Mouse (Mus musculus) forebrain, embryonic 13.5 days (tissue): Measurements from ENCODE around the gene Pole4. TPM values are rescaled to one million over a fixed set of nuclear protein-coding genes. Genes with fewer than 3 reads are reported as not detected.
A peak's percentile ranks its signal among the peaks of the same experiment; 100 is the strongest.
"Not testable (repeated sequence)": the region's sequence is repeated elsewhere in the genome, so short reads cannot be mapped to it uniquely, and the experiment has no call there.

ENCODE experiments used
- ATAC-seq: fragments of 200-750 bp; cut with Nextera tagmentation; 2 replicates; pipeline ENCODE4 v1.8.0; 2017
- H3K27ac ChIP-seq: fragments of 300-500 bp; sonication (generic); 2 replicates; pipeline ENCODE4 v1.5.1; 2015; ENCODE audit warnings: inconsistent platforms, mild to moderate bottlenecking, moderate library complexity
- H3K27me3 ChIP-seq: fragments of 300-500 bp; sonication (generic); 2 replicates; pipeline ENCODE4 v1.6.1; 2015; ENCODE audit warnings: mild to moderate bottlenecking, inconsistent platforms
- H3K36me3 ChIP-seq: fragments of 300-500 bp; sonication (generic); 2 replicates; pipeline ENCODE4 v1.6.1; 2015; ENCODE audit warnings: mild to moderate bottlenecking, inconsistent platforms; ENCODE audit not compliant: poor library complexity, severe bottlenecking
- H3K4me1 ChIP-seq: fragments of 300-500 bp; sonication (generic); 2 replicates; pipeline ENCODE4 v1.6.1; 2015; ENCODE audit warnings: inconsistent platforms
- H3K4me2 ChIP-seq: fragments of 300-500 bp; sonication (generic); 2 replicates; pipeline ENCODE4 v1.6.1; 2015; ENCODE audit warnings: inconsistent platforms, mild to moderate bottlenecking, moderate library complexity
- H3K4me3 ChIP-seq: fragments of 300-500 bp; sonication (generic); 2 replicates; pipeline ENCODE4 v1.5.1; 2015; ENCODE audit warnings: mild to moderate bottlenecking, inconsistent platforms
- H3K9ac ChIP-seq: fragments of 300-500 bp; sonication (generic); 2 replicates; pipeline ENCODE4 v1.6.1; 2015; ENCODE audit warnings: mild to moderate bottlenecking, inconsistent platforms
- H3K9me3 ChIP-seq: fragments of 300-500 bp; sonication (generic); replicated peaks from 2 replicates; pipeline ENCODE4 v1.6.1; 2016; ENCODE audit warnings: inconsistent platforms
- WGBS: fragments of 180-500 bp; shearing (Covaris S2); methylation state at CpG from one replicate; pipeline ENCODE4 v1.1.7; 2015; 5-methylcytosine and 5-hydroxymethylcytosine counted together
- polyA plus RNA-seq: library from polyadenylated mRNA; unstranded; fragments of >200 nt; fragmentation: Nextera tagmentation; extraction: Ambion mirVana; gene quantifications from 2 replicates; pipeline ENCODE4 v1.2.1, GENCODE M21; 2015

Gene Pole4
- polyA plus RNA-seq, 1 experiment from 2014 or later = 95.0 TPM

DNA sequence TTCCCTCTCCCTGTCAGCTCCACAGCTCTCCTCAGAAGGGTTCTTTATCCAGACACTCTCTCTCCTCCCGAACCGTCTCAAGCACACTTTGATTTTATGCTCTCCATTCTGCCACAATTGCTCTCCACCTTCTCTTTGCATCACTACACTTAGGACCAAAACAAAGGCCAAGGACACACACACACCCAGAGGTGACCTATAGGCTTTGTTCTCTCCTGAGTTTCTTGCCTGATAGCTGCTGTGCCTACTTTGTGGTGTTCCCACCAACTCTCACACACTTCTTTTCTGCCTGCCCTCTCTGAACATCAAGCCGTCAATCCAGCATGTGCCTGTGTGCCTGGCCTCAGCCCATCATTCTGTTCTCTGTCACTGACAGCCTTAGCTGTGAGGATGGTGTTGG is 2.6 kb upstream of the Pole4 start:
- Histone ChIP-seq H3K36me3 (no peaks in the 10 kb centered on the region), H3K27ac (no peak overlapping the region), H3K4me2 (no peak overlapping the region), H3K4me3 (no peak overlapping the region), H3K4me1 (no peaks in the 10 kb centered on the region), H3K9ac (no peak overlapping the region), H3K9me3 (no peaks in the 10 kb centered on the region), H3K27me3 (no peaks in the 10 kb centered on the region)
- ATAC-seq = no peak
- WGBS = 78% methylated on average over 3 of the region's 3 CpGs

GRCm38 (mm10) chr6:82707241-82707640 is 2.1 kb upstream of the Pole4 start:
- WGBS = 86% methylated on average over 10 of the region's 10 CpGs
- H3K4me2 ChIP-seq = no peak overlapping the region
- H3K4me3 ChIP-seq = no peak overlapping the region
- H3K36me3 ChIP-seq = no peaks in the 10 kb centered on the region
- H3K27ac ChIP-seq = no peak overlapping the region
- H3K4me1 ChIP-seq = no peaks in the 10 kb centered on the region
- ATAC-seq = no peak
- no peak overlapping the region for H3K9ac ChIP-seq
- no peaks in the 10 kb centered on the region for H3K9me3 ChIP-seq
- no peaks in the 10 kb centered on the region for H3K27me3 ChIP-seq

- H3K27me3 ChIP-seq = no peaks in the 10 kb centered on the region
- H3K27ac ChIP-seq = no peak overlapping the region
- H3K9me3 ChIP-seq = no peaks in the 10 kb centered on the region
- 0 out of 2 replicates have a peak, but pooled peaks cover 8% of the 10 kb centered on the region for H3K4me1 ChIP-seq
- H3K4me3 ChIP-seq = no peak overlapping the region
- H3K36me3 ChIP-seq = no peaks in the 10 kb centered on the region
- WGBS = 86% methylated on average over 3 of the region's 3 CpGs
- no peak for ATAC-seq
- no peak overlapping the region for H3K9ac ChIP-seq
- H3K4me2 ChIP-seq = no peak overlapping the region
Observed at GRCm38 (mm10) chr6:82703710-82704109, 1.5 kb downstream of the Pole4 start.

GRCm38 (mm10) chr6:82702593-82703017 is 2.6 kb downstream of the Pole4 start:
- Histone ChIP-seq H3K4me2 (no peak overlapping the region), H3K36me3 (no peaks in the 10 kb centered on the region), H3K9ac (no peak overlapping the region), H3K4me3 (no peak overlapping the region), H3K9me3 (no peaks in the 10 kb centered on the region), H3K27ac (no peak overlapping the region), H3K27me3 (no peaks in the 10 kb centered on the region), H3K4me1 (0 out of 2 replicates have a peak, but pooled peaks cover 8% of the 10 kb centered on the region)
- WGBS = 31% methylated on average over 16 of the region's 16 CpGs
- ATAC-seq = peak; percentile 97

GRCm38 (mm10) chr6:82701296-82701695 is 3.9 kb downstream of the Pole4 start:
- H3K27me3 ChIP-seq = no peaks in the 10 kb centered on the region
- H3K9ac ChIP-seq = no peak overlapping the region
- 0 out of 2 replicates have a peak, but pooled peaks cover 8% of the 10 kb centered on the region for H3K4me1 ChIP-seq
- no peaks in the 10 kb centered on the region for H3K36me3 ChIP-seq
- no peaks in the 10 kb centered on the region for H3K9me3 ChIP-seq
- no peak overlapping the region for H3K27ac ChIP-seq
- ATAC-seq = no peak
- 77% methylated on average over 6 of the region's 6 CpGs for WGBS
- H3K4me3 ChIP-seq = no peak overlapping the region
- H3K4me2 ChIP-seq = no peak overlapping the region

- ATAC-seq = no peak
- H3K27ac ChIP-seq = no peak overlapping the region
- no peaks in the 10 kb centered on the region for H3K27me3 ChIP-seq
- 0 out of 2 replicates have a peak, but pooled peaks cover 8% of the 10 kb centered on the region for H3K4me1 ChIP-seq
- H3K4me3 ChIP-seq = no peak overlapping the region
- no peaks in the 10 kb centered on the region for H3K9me3 ChIP-seq
- no peaks in the 10 kb centered on the region for H3K36me3 ChIP-seq
- no peak overlapping the region for H3K9ac ChIP-seq
- no peak overlapping the region for H3K4me2 ChIP-seq
- WGBS = 17% methylated on average over 5 of the region's 5 CpGs
Observed at GRCm38 (mm10) chr6:82699831-82700230, 5.3 kb downstream of the Pole4 start.

- no peaks in the 10 kb centered on the region for H3K27me3 ChIP-seq
- no peak overlapping the region for H3K9ac ChIP-seq
- no peak overlapping the region for H3K4me2 ChIP-seq
- H3K27ac ChIP-seq = no peak overlapping the region
- 0 out of 2 replicates have a peak, but pooled peaks cover 12% of the 10 kb centered on the region for H3K4me1 ChIP-seq
- H3K4me3 ChIP-seq = no peak overlapping the region
- WGBS = 96% methylated on average over 3 of the region's 3 CpGs
- no peaks in the 10 kb centered on the region for H3K36me3 ChIP-seq
- no peak for ATAC-seq
- H3K9me3 ChIP-seq = no peaks in the 10 kb centered on the region
Observed at GRCm38 (mm10) chr6:82696736-82697135, 8.4 kb downstream of the Pole4 start.

DNA sequence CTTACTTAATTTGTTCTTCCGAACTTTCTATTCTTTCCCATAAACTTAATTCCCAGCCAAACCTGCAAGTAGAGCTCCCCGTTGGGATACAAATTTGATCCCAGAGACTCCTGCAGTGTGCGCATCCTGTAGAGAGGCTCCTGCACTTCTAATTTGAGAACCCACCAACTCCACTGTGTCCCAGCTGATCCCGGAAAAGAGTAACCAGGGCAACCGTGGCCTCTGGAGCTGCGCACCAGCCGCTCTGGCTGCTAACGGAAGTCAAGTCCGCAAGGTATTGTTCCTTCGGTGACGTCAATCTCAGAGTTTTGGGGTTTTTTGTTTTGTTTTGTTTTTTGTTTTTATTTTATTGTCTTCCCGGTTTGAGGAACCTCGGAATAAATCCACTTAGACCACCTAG is 10.5 kb downstream of the Pole4 start:
- WGBS = 48% methylated on average over 13 of the region's 13 CpGs
- Histone ChIP-seq H3K9me3 (no peaks in the 10 kb centered on the region), H3K27ac (no peak overlapping the region), H3K4me3 (no peak overlapping the region), H3K4me2 (no peak overlapping the region), H3K36me3 (no peaks in the 10 kb centered on the region), H3K27me3 (no peaks in the 10 kb centered on the region), H3K9ac (no peak overlapping the region), H3K4me1 (0 out of 2 replicates have a peak, but pooled peaks cover 6% of the 10 kb centered on the region)
- ATAC-seq = no peak

GRCm38 (mm10) chr6:82689474-82689873 is 15.7 kb downstream of the Pole4 start:
- ATAC-seq = no peak
- Histone ChIP-seq H3K4me2 (no peak overlapping the region), H3K27me3 (no peaks in the 10 kb centered on the region), H3K9me3 (no peaks in the 10 kb centered on the region), H3K4me1 (0 out of 2 replicates have a peak, but pooled peaks cover 7% of the 10 kb centered on the region), H3K36me3 (no peaks in the 10 kb centered on the region), H3K27ac (no peak overlapping the region), H3K9ac (no peak overlapping the region), H3K4me3 (no peak overlapping the region)
- 91% methylated on average over 4 of the region's 4 CpGs for WGBS

DNA sequence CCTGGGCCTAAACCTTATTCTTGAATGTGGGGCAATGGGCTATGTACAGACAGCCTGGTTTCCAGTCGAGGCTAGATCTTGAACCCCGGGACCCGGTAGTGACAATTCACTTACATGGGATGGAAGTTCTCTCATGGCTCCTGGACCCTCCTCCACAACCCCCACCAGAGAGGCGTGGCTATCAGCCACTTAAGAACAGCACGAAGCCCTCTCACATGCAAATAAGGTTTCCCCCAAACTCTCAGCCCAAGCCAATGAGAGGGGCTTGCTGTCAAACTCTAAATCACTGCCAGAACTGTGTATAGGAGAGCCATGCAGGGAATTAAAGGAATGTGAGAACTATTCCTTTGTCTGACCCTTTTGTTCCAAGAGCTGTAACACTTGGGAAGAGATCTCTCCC is 16.6 kb downstream of the Pole4 start:
- not testable (repeated sequence) for H3K9ac ChIP-seq, H3K4me3 ChIP-seq, H3K4me1 ChIP-seq, H3K27me3 ChIP-seq, ATAC-seq, H3K36me3 ChIP-seq, H3K4me2 ChIP-seq, H3K9me3 ChIP-seq, H3K27ac ChIP-seq
- WGBS = 41% methylated on average over 5 of the region's 5 CpGs

GRCm38 (mm10) chr6:82684136-82684535 is 21.0 kb downstream of the Pole4 start:
- Histone ChIP-seq H3K36me3 (no peaks in the 10 kb centered on the region), H3K9me3 (no peaks in the 10 kb centered on the region), H3K27me3 (no peaks in the 10 kb centered on the region), H3K4me2 (no peak overlapping the region), H3K27ac (no peak overlapping the region), H3K9ac (no peak overlapping the region), H3K4me1 (0 out of 2 replicates have a peak, but pooled peaks cover 5% of the 10 kb centered on the region), H3K4me3 (no peak overlapping the region)
- no peak for ATAC-seq

- not testable (repeated sequence) for H3K36me3 ChIP-seq, H3K9ac ChIP-seq, H3K4me2 ChIP-seq, H3K27ac ChIP-seq, ATAC-seq, H3K4me1 ChIP-seq, H3K4me3 ChIP-seq, H3K9me3 ChIP-seq, H3K27me3 ChIP-seq
- 82% methylated on average over 2 of the region's 2 CpGs for WGBS
Observed at GRCm38 (mm10) chr6:82679286-82679685, 25.9 kb downstream of the Pole4 start.

- not testable (repeated sequence) for H3K4me2 ChIP-seq, H3K9ac ChIP-seq, H3K4me1 ChIP-seq, H3K4me3 ChIP-seq, H3K27ac ChIP-seq, H3K9me3 ChIP-seq, H3K27me3 ChIP-seq, H3K36me3 ChIP-seq, ATAC-seq
- WGBS = 78% methylated on average over 3 of the region's 3 CpGs
Observed at GRCm38 (mm10) chr6:82677629-82678028, 27.5 kb downstream of the Pole4 start.
